Mouse (Mus musculus) heart, embryonic 15.5 days (tissue): Measurements from ENCODE around the gene Trp53. TPM values are rescaled to one million over a fixed set of nuclear protein-coding genes. Genes with fewer than 3 reads are reported as not detected.

Experiments
- ATAC-seq: fragments of 200-750 bp; cut with Nextera tagmentation; replicated peaks from 2 replicates; pipeline ENCODE4 v1.8.0; 2017; ENCODE audit warnings: low read depth, moderate TSS enrichment; ENCODE audit not compliant: insufficient number of reproducible peaks, insufficient read depth, low FRiP score
- H3K27ac ChIP-seq: fragments of 300-500 bp; sonication (generic); 2 replicates; pipeline ENCODE4 v1.5.1; 2015; ENCODE audit warnings: mild to moderate bottlenecking, inconsistent platforms
- H3K27me3 ChIP-seq: fragments of 300-500 bp; sonication (generic); 2 replicates; pipeline ENCODE4 v1.6.1; 2015; ENCODE audit warnings: inconsistent platforms
- H3K36me3 ChIP-seq: fragments of 300-500 bp; sonication (generic); 2 replicates; pipeline ENCODE4 v1.6.1; 2015; ENCODE audit warnings: mild to moderate bottlenecking, inconsistent platforms
- H3K4me1 ChIP-seq: fragments of 300-500 bp; sonication (generic); replicated peaks from 2 replicates; pipeline ENCODE4 v1.6.1; 2015; ENCODE audit warnings: inconsistent platforms
- H3K4me2 ChIP-seq: fragments of 300-500 bp; sonication (generic); 2 replicates; pipeline ENCODE4 v1.6.1; 2015; ENCODE audit warnings: inconsistent platforms, mild to moderate bottlenecking, moderate library complexity
- H3K4me3 ChIP-seq: fragments of 300-500 bp; sonication (generic); 2 replicates; pipeline ENCODE4 v1.5.1; 2015; ENCODE audit warnings: mild to moderate bottlenecking, inconsistent platforms
- H3K9ac ChIP-seq: fragments of 300-500 bp; sonication (generic); 2 replicates; pipeline ENCODE4 v1.6.1; 2015; ENCODE audit warnings: mild to moderate bottlenecking, inconsistent platforms
- H3K9me3 ChIP-seq: fragments of 300-500 bp; sonication (generic); replicated peaks from 2 replicates; pipeline ENCODE4 v1.6.1; 2016; ENCODE audit warnings: inconsistent platforms
- WGBS: fragments of 180-500 bp; shearing (Covaris S2); methylation state at CpG from one replicate; pipeline ENCODE4 v1.1.7; 2015; ENCODE audit warnings: mixed read lengths; 5-methylcytosine and 5-hydroxymethylcytosine counted together
- microRNA counts: library from miRNA; unstranded; fragments of <30 nt; microRNA quantifications from one replicate; lab custom pipeline; 2016
- microRNA-seq: library from miRNA; unstranded; fragments of <30 nt; microRNA quantifications from one replicate; pipeline ENCODE4, GENCODE M21; 2016
- polyA plus RNA-seq: library from polyadenylated mRNA; unstranded; fragments of >200 nt; fragmentation: Nextera tagmentation; extraction: Ambion mirVana; gene quantifications from 2 replicates; pipeline ENCODE4 v1.2.1, GENCODE M21; 2015

Gene Trp53
- polyA plus RNA-seq, 1 experiment from 2014 or later: 59.4 TPM

- H3K4me3 ChIP-seq: peak overlapping the region; percentile 92
- WGBS: under 1% methylated on average over 36 of the region's 50 CpGs
- peak overlapping the region; percentile 96 for H3K27ac ChIP-seq
- no peaks in the 10 kb centered on the region for H3K9me3 ChIP-seq
- peak overlapping the region; percentile 65 for H3K4me2 ChIP-seq
- ATAC-seq: peak; percentile 56
- H3K9ac ChIP-seq: peak overlapping the region; percentile 89
- H3K36me3 ChIP-seq: 0 out of 2 replicates have a peak, but pooled peaks cover 4% of the 10 kb centered on the region
- H3K27me3 ChIP-seq: no peaks in the 10 kb centered on the region
- peaks cover 21% of the 10 kb centered on the region for H3K4me1 ChIP-seq
Observed at GRCm38 (mm10) chr11:69633128-69633866, 53.1 kb downstream of the Trp53 start.

- Histone ChIP-seq H3K9ac (no peak overlapping the region), H3K9me3 (no peaks in the 10 kb centered on the region), H3K4me2 (no peak overlapping the region)
Observed at GRCm38 (mm10) chr11:69635471-69635870, 55.3 kb downstream of the Trp53 start.

More at GRCm38 (mm10) chr11:69635471-69635870, 55.3 kb downstream of the Trp53 start:
- peaks cover 17% of the 10 kb centered on the region for H3K36me3 ChIP-seq
- no peak overlapping the region for H3K27ac ChIP-seq
- ATAC-seq: no peak
- 79% methylated on average over 3 of the region's 3 CpGs for WGBS
- peaks cover 21% of the 10 kb centered on the region for H3K4me1 ChIP-seq
- H3K27me3 ChIP-seq: no peaks in the 10 kb centered on the region
- no peak overlapping the region for H3K4me3 ChIP-seq

MicroRNAs within 50 kb of the gene (microRNA counts, 519-probe panel; counts per million panel counts)
- microRNA mmu-miR-467f (lab: Ali Mortazavi, UCI): 2,381 counts per million, percentile 45 among the panel's probes with 10 or more counts

Small RNA genes lying within 50 kb of the gene (microRNA-seq; reads per million reads assigned to microRNA genes)
- not detected for gene Mir467f

Other genes starting within 250 kb of the Trp53 start
- gene Rnf227, start 239.9 kb upstream of the Trp53 start, polyA plus RNA-seq: 6.6 and 7.3 TPM in 2 replicates
- gene Chd3, start 211.0 kb upstream of the Trp53 start, polyA plus RNA-seq: 14.2 and 22.9 TPM in 2 replicates
- gene Naa38, start 184.9 kb upstream of the Trp53 start, polyA plus RNA-seq: 129 and 132 TPM in 2 replicates
- gene Cyb5d1, start 184.7 kb upstream of the Trp53 start, polyA plus RNA-seq: 20.6 and 24.0 TPM in 2 replicates
- gene Tmem88, start 182.1 kb upstream of the Trp53 start, polyA plus RNA-seq: 37.3 and 40.6 TPM in 2 replicates
- gene Kdm6b, start 166.7 kb upstream of the Trp53 start, polyA plus RNA-seq: 18.6 and 19.5 TPM in 2 replicates
- 0.21 and 0.42 TPM in 2 replicates for gene Dnah2, start 31.2 kb upstream of the Trp53 start, polyA plus RNA-seq
- 53.8 and 59.7 TPM in 2 replicates for gene Efnb3, start 20.2 kb upstream of the Trp53 start, polyA plus RNA-seq
- 13.3 and 17.0 TPM in 2 replicates for gene Wrap53, start 104 bp upstream of the Trp53 start, polyA plus RNA-seq
- 24.2 and 24.5 TPM in 2 replicates for gene Atp1b2, start 25.6 kb downstream of the Trp53 start, polyA plus RNA-seq
- gene Shbg, start 37.5 kb downstream of the Trp53 start, polyA plus RNA-seq: 0.29 TPM in 1 of 2 replicates, not detected in the other
- 14.3 and 16.7 TPM in 2 replicates for gene Sat2, start 41.7 kb downstream of the Trp53 start, polyA plus RNA-seq
- gene Fxr2, start 52.6 kb downstream of the Trp53 start, polyA plus RNA-seq: 22.9 and 28.5 TPM in 2 replicates
- 0.22 TPM in 1 of 2 replicates, not detected in the other for gene Sox15, start 75.0 kb downstream of the Trp53 start, polyA plus RNA-seq
- gene Mpdu1, start 82.3 kb downstream of the Trp53 start, polyA plus RNA-seq: 38.8 and 48.1 TPM in 2 replicates
- 8.7 and 18.6 TPM in 2 replicates for gene Cd68, start 85.8 kb downstream of the Trp53 start, polyA plus RNA-seq
- 310 and 340 TPM in 2 replicates for gene Eif4a1, start 92.1 kb downstream of the Trp53 start, polyA plus RNA-seq
- 47.1 and 54.8 TPM in 2 replicates for gene Senp3, start 101.7 kb downstream of the Trp53 start, polyA plus RNA-seq
- 0.54 and 0.99 TPM in 2 replicates for gene Tnfsf13, start 105.4 kb downstream of the Trp53 start, polyA plus RNA-seq
- gene Tnfsf12, start 115.5 kb downstream of the Trp53 start, polyA plus RNA-seq: 7.3 and 8.9 TPM in 2 replicates
- 2.9 and 4.2 TPM in 2 replicates for gene Tnfsfm13, start 115.7 kb downstream of the Trp53 start, polyA plus RNA-seq
- gene Polr2a, start 178.3 kb downstream of the Trp53 start, polyA plus RNA-seq: 10.9 and 18.3 TPM in 2 replicates
- 0.16 and 0.48 TPM in 2 replicates for gene Slc35g3, start 181.6 kb downstream of the Trp53 start, polyA plus RNA-seq
- 3.1 and 3.8 TPM in 2 replicates for gene Zbtb4, start 185.6 kb downstream of the Trp53 start, polyA plus RNA-seq
- gene Chrnb1, start 215.6 kb downstream of the Trp53 start, polyA plus RNA-seq: 5.4 and 7.5 TPM in 2 replicates
- 1.8 and 2.9 TPM in 2 replicates for gene Fgf11, start 221.5 kb downstream of the Trp53 start, polyA plus RNA-seq
- gene Tmem102, start 225.3 kb downstream of the Trp53 start, polyA plus RNA-seq: 1.1 and 2.6 TPM in 2 replicates
- gene Gm39566, start 234.9 kb downstream of the Trp53 start, polyA plus RNA-seq: not detected in 2 replicates
- gene Spem2, start 238.1 kb downstream of the Trp53 start, polyA plus RNA-seq: not detected in 2 replicates
- gene Spem1, start 241.8 kb downstream of the Trp53 start, polyA plus RNA-seq: not detected in 2 replicates